Mouse (Mus musculus): ENCODE data around the gene Rere.

The Rere gene

GRCm38 (mm10) chr4:150281018-150281761 lies at the start of gene Rere:
Gene Rere (plus strand): TSS chr4:150281646.
- DNase-seq: peak; percentile 98

- DNase-seq: no peak
These were observed 49.6 kb upstream of the Rere start for GRCm38 (mm10) chr4:150231871-150232270.

- DNase-seq: no peak
These were observed 46.7 kb upstream of the Rere start for GRCm38 (mm10) chr4:150234599-150235327.

- no peak for DNase-seq
These were observed 45.9 kb upstream of the Rere start for GRCm38 (mm10) chr4:150235585-150235984.

- no peak for DNase-seq
These were observed 45.4 kb upstream of the Rere start for GRCm38 (mm10) chr4:150236031-150236430.

- DNase-seq: peak; percentile 99
These were observed 44.6 kb upstream of the Rere start, which contains the start of gene Eno1 for GRCm38 (mm10) chr4:150236521-150237481. Gene Eno1 (plus strand): TSS chr4:150236721.

GRCm38 (mm10) chr4:150237636-150238361 lies 43.6 kb upstream of the Rere start:
- no peak for DNase-seq

- no peak for DNase-seq
These were observed 42.9 kb upstream of the Rere start for GRCm38 (mm10) chr4:150238433-150239086.

GRCm38 (mm10) chr4:150239087-150239480 lies 42.4 kb upstream of the Rere start:
- no peak for DNase-seq

- DNase-seq: no peak
These were observed 41.9 kb upstream of the Rere start for GRCm38 (mm10) chr4:150239503-150239902.

- peak; percentile 58 for DNase-seq
These were observed 41.5 kb upstream of the Rere start for GRCm38 (mm10) chr4:150239951-150240368.

- DNase-seq: no peak
These were observed 41.0 kb upstream of the Rere start for GRCm38 (mm10) chr4:150240381-150240886.

GRCm38 (mm10) chr4:150241708-150242107 lies 39.7 kb upstream of the Rere start:
- DNase-seq: no peak

- DNase-seq: no peak
These were observed 38.7 kb upstream of the Rere start for GRCm38 (mm10) chr4:150242745-150243144.

- no peak for DNase-seq
These were observed 35.6 kb upstream of the Rere start for GRCm38 (mm10) chr4:150245876-150246275.

GRCm38 (mm10) chr4:150248009-150248408 lies 33.4 kb upstream of the Rere start:
- peak; percentile 67 for DNase-seq

GRCm38 (mm10) chr4:150248917-150249316 lies 32.5 kb upstream of the Rere start:
- DNase-seq: no peak

- no peak for DNase-seq
These were observed 31.6 kb upstream of the Rere start for GRCm38 (mm10) chr4:150249731-150250270.

GRCm38 (mm10) chr4:150250549-150251422 lies 30.7 kb upstream of the Rere start:
- peak; percentile 52 for DNase-seq

GRCm38 (mm10) chr4:150254416-150254815 lies 27.0 kb upstream of the Rere start:
- DNase-seq: no peak
